Mouse (Mus musculus) stomach, postnatal 0 days (tissue): ENCODE data around the gene Gm4869.

Experiments
- CTCF ChIP-seq: IDR thresholded peaks from 2 replicates; pipeline ENCODE4 v1.5.1; 2016; ENCODE audit warnings: antibody characterized with exemption, low read depth, mild to moderate bottlenecking, moderate library complexity
- EP300 ChIP-seq: optimal IDR thresholded peaks from 2 replicates; pipeline ENCODE3; 2016; ENCODE audit warnings: antibody characterized with exemption

- TF ChIP-seq EP300 (no peak), CTCF (no peak)
Observed at GRCm38 (mm10) chr5:140446054-140446453, 609 bp downstream of the Gm4869 start.
